Mouse (Mus musculus): ENCODE measurements around the gene Atp9a. TPM values are rescaled to one million over a fixed set of nuclear protein-coding genes. Genes with fewer than 3 reads are reported as not detected.

Atp9a gene
- total RNA-seq, 1 experiment: 41.5 TPM

GRCm38 (mm10) chr2:168718267-168718666 lies 23.9 kb downstream of the Atp9a start:
- in situ Hi-C loops (cut with MboI; ENCODE audit: low sequenced_read_pairs in 2 of 2, unreplicated experiment in 2 of 2): no loop called here
- TF ChIP-seq ZC3H11A (IDR thresholded peaks at IDR 0.05; ENCODE audit: borderline replicate concordance, low read depth, low read length) (no peak), ZNF384 (IDR thresholded peaks at IDR 0.05; ENCODE audit: low read depth, low read length) (no peak), HCFC1 (IDR thresholded peaks at IDR 0.05; ENCODE audit: borderline replicate concordance, insufficient read depth, low read length) (no peak), CHD2 (IDR thresholded peaks at IDR 0.05; ENCODE audit: low read depth, low read length) (no peak), MAFK (IDR thresholded peaks at IDR 0.05; ENCODE audit: insufficient read depth, low read depth, low read length) (no peak)
- Histone ChIP-seq H3K36me3 (ENCODE audit: control insufficient read depth, insufficient read depth, low read length, poor library complexity, severe bottlenecking) (no peaks in the 10 kb centered on the region), H3K9me3 (ENCODE audit: control insufficient read depth, insufficient read depth, low read depth, low read length) (no peaks in the 10 kb centered on the region), H3K27ac (ENCODE audit: insufficient read depth, low read depth, low read length, poor library complexity, severe bottlenecking) (no peak overlapping the region), H3K4me3 (ENCODE audit: insufficient read depth in 1 of 2, low read depth in 1 of 2, low read length in 2 of 2, poor library complexity in 1 of 2, severe bottlenecking in 1 of 2) (no peak overlapping the region), H3K9ac (ENCODE audit: insufficient read depth, low read depth, low read length, poor library complexity, severe bottlenecking) (no peak overlapping the region), H3K4me1 (ENCODE audit: control insufficient read depth in 2 of 2, insufficient read depth in 2 of 2, low read length in 2 of 2, poor library complexity in 1 of 2) (peaks cover 0 to 12% of the 10 kb centered on the region in 2 experiments; a peak in 2 of 4 replicates)
- no peak for DNase-seq (ENCODE audit: low read depth, low spot score)

GRCm38 (mm10) chr2:168712199-168713176 lies 29.7 kb downstream of the Atp9a start:
- H3K4me3 ChIP-seq (ENCODE audit: insufficient read depth in 1 of 2, low read depth in 1 of 2, low read length in 2 of 2, poor library complexity in 1 of 2, severe bottlenecking in 1 of 2): peak overlapping the region in 1 of 2 experiments; percentile 9; a peak in 1 of 4 replicates
- no peak overlapping the region for H3K27ac ChIP-seq (ENCODE audit: insufficient read depth, low read depth, low read length, poor library complexity, severe bottlenecking)
- TF ChIP-seq HCFC1 (IDR thresholded peaks at IDR 0.05; ENCODE audit: borderline replicate concordance, insufficient read depth, low read length) (no peak), MAFK (IDR thresholded peaks at IDR 0.05; ENCODE audit: insufficient read depth, low read depth, low read length) (no peak), ZNF384 (IDR thresholded peaks at IDR 0.05; ENCODE audit: low read depth, low read length) (no peak), CHD2 (IDR thresholded peaks at IDR 0.05; ENCODE audit: low read depth, low read length) (no peak), ZC3H11A (IDR thresholded peaks at IDR 0.05; ENCODE audit: borderline replicate concordance, low read depth, low read length) (no peak)
- no peak overlapping the region for H3K9ac ChIP-seq (ENCODE audit: insufficient read depth, low read depth, low read length, poor library complexity, severe bottlenecking)
- no peak for DNase-seq (ENCODE audit: low read depth, low spot score)
- in situ Hi-C loops (cut with MboI; ENCODE audit: low sequenced_read_pairs in 2 of 2, unreplicated experiment in 2 of 2): no loop called here
- no peaks in the 10 kb centered on the region for H3K9me3 ChIP-seq (ENCODE audit: control insufficient read depth, insufficient read depth, low read depth, low read length)
- H3K36me3 ChIP-seq (ENCODE audit: control insufficient read depth, insufficient read depth, low read length, poor library complexity, severe bottlenecking): no peaks in the 10 kb centered on the region
- peaks cover 2 to 19% of the 10 kb centered on the region in 2 experiments; a peak in 3 of 4 replicates for H3K4me1 ChIP-seq (ENCODE audit: control insufficient read depth in 2 of 2, insufficient read depth in 2 of 2, low read length in 2 of 2, poor library complexity in 1 of 2)

GRCm38 (mm10) chr2:168710979-168711378 lies 31.2 kb downstream of the Atp9a start:
- H3K27ac ChIP-seq (ENCODE audit: insufficient read depth, low read depth, low read length, poor library complexity, severe bottlenecking): no peak overlapping the region
- no peak for DNase-seq (ENCODE audit: low read depth, low spot score)
- in situ Hi-C loops (cut with MboI; ENCODE audit: low sequenced_read_pairs in 2 of 2, unreplicated experiment in 2 of 2): no loop called here

GRCm38 (mm10) chr2:168707766-168708165 lies 34.4 kb downstream of the Atp9a start:
- TF ChIP-seq HCFC1 (IDR thresholded peaks at IDR 0.05; ENCODE audit: borderline replicate concordance, insufficient read depth, low read length): no peak
- no peak for TF ChIP-seq ZC3H11A (IDR thresholded peaks at IDR 0.05; ENCODE audit: borderline replicate concordance, low read depth, low read length)
- TF ChIP-seq CHD2 (IDR thresholded peaks at IDR 0.05; ENCODE audit: low read depth, low read length): no peak
- TF ChIP-seq MAFK (IDR thresholded peaks at IDR 0.05; ENCODE audit: insufficient read depth, low read depth, low read length): no peak
- no peak for TF ChIP-seq ZNF384 (IDR thresholded peaks at IDR 0.05; ENCODE audit: low read depth, low read length)
- Histone ChIP-seq H3K36me3 (ENCODE audit: control insufficient read depth, insufficient read depth, low read length, poor library complexity, severe bottlenecking) (peaks cover 2% of the 10 kb centered on the region; the same call in 1 of the 2 replicates), H3K9ac (ENCODE audit: insufficient read depth, low read depth, low read length, poor library complexity, severe bottlenecking) (no peak overlapping the region), H3K9me3 (ENCODE audit: control insufficient read depth, insufficient read depth, low read depth, low read length) (no peaks in the 10 kb centered on the region), H3K27ac (ENCODE audit: insufficient read depth, low read depth, low read length, poor library complexity, severe bottlenecking) (no peak overlapping the region), H3K4me3 (ENCODE audit: insufficient read depth in 1 of 2, low read depth in 1 of 2, low read length in 2 of 2, poor library complexity in 1 of 2, severe bottlenecking in 1 of 2) (no peak overlapping the region), H3K4me1 (ENCODE audit: control insufficient read depth in 2 of 2, insufficient read depth in 2 of 2, low read length in 2 of 2, poor library complexity in 1 of 2) (peaks cover 2 to 11% of the 10 kb centered on the region in 2 experiments; a peak in 3 of 4 replicates)
- peak; percentile 48 for DNase-seq (ENCODE audit: low read depth, low spot score)
- in situ Hi-C loops (cut with MboI; ENCODE audit: low sequenced_read_pairs in 2 of 2, unreplicated experiment in 2 of 2): no loop called here

More at GRCm38 (mm10) chr2:168710979-168711378, 31.2 kb downstream of the Atp9a start:
- TF ChIP-seq ZNF384 (IDR thresholded peaks at IDR 0.05; ENCODE audit: low read depth, low read length) (no peak), MAFK (IDR thresholded peaks at IDR 0.05; ENCODE audit: insufficient read depth, low read depth, low read length) (no peak), ZC3H11A (IDR thresholded peaks at IDR 0.05; ENCODE audit: borderline replicate concordance, low read depth, low read length) (no peak), CHD2 (IDR thresholded peaks at IDR 0.05; ENCODE audit: low read depth, low read length) (no peak), HCFC1 (IDR thresholded peaks at IDR 0.05; ENCODE audit: borderline replicate concordance, insufficient read depth, low read length) (no peak)
- H3K9ac ChIP-seq (ENCODE audit: insufficient read depth, low read depth, low read length, poor library complexity, severe bottlenecking): no peak overlapping the region
- H3K4me3 ChIP-seq (ENCODE audit: insufficient read depth in 1 of 2, low read depth in 1 of 2, low read length in 2 of 2, poor library complexity in 1 of 2, severe bottlenecking in 1 of 2): no peak overlapping the region
- H3K36me3 ChIP-seq (ENCODE audit: control insufficient read depth, insufficient read depth, low read length, poor library complexity, severe bottlenecking): peaks cover 1% of the 10 kb centered on the region; the same call in 1 of the 2 replicates
- peaks cover 2 to 14% of the 10 kb centered on the region in 2 experiments; a peak in 3 of 4 replicates for H3K4me1 ChIP-seq (ENCODE audit: control insufficient read depth in 2 of 2, insufficient read depth in 2 of 2, low read length in 2 of 2, poor library complexity in 1 of 2)
- no peaks in the 10 kb centered on the region for H3K9me3 ChIP-seq (ENCODE audit: control insufficient read depth, insufficient read depth, low read depth, low read length)
